ENCODE assay signal across 19 mouse cellular contexts in genomic region chr5:25122534-25122933, GRCm38 (mm10). TPM values are rescaled to one million over a fixed set of nuclear protein-coding genes. Genes with fewer than 3 reads are reported as not detected.
"Had no signal": no experiment of that assay in that cellular context is flagged by ENCODE, and none has a peak within 500 bp of the region (broad histone marks: within the 10 kb centered on the region; RNA-seq: fewer than 3 reads in every experiment).

No protein-coding gene starts in this region.

- H3K9ac ChIP-seq: hindbrain, embryonic 14.5 days; limb, embryonic 12.5 days; liver, embryonic 13.5 days; lung, embryonic 14.5 days; midbrain, embryonic 12.5 days; stomach, embryonic 15.5 days had no signal

- DNase-seq: kidney, adult 18-20 months; kidney, postnatal 14 days; liver, embryonic 13.5 days; lung, embryonic 14.5 days; lung, postnatal 14 days; right cerebral cortex, postnatal 14 days had no signal

- ATAC-seq: midbrain, embryonic 16.5 days had no signal

- H3K27ac ChIP-seq: hindbrain, embryonic 14.5 days; limb, embryonic 12.5 days; liver, embryonic 13.5 days; macrophage; midbrain, embryonic 12.5 days; stomach, embryonic 15.5 days had no signal

- H3K9me3 ChIP-seq: limb, embryonic 12.5 days; liver, embryonic 13.5 days; midbrain, embryonic 12.5 days; stomach, embryonic 15.5 days had no signal

- H3K27me3 ChIP-seq: limb, embryonic 12.5 days; liver, embryonic 13.5 days; midbrain, embryonic 12.5 days; stomach, embryonic 15.5 days had no signal

- H3K4me2 ChIP-seq: hindbrain, embryonic 14.5 days; limb, embryonic 12.5 days; liver, embryonic 13.5 days; lung, embryonic 14.5 days; midbrain, embryonic 12.5 days; stomach, embryonic 15.5 days had no signal

- H3K4me1 ChIP-seq: limb, embryonic 12.5 days; liver, embryonic 13.5 days; stomach, embryonic 15.5 days had no signal

- H3K36me3 ChIP-seq: limb, embryonic 12.5 days; liver, embryonic 13.5 days; midbrain, embryonic 12.5 days; stomach, embryonic 15.5 days had no signal

- H3K4me3 ChIP-seq: limb, embryonic 12.5 days; liver, embryonic 13.5 days; megakaryocyte, embryonic 14.5 days; midbrain, embryonic 12.5 days; stomach, embryonic 15.5 days had no signal

RNA-seq across cellular contexts. Expression of gene Galntl5, which starts 58.7 kb away (rescaled TPM):
- total RNA-seq: layer of hippocampus, adult 8-10 months; layer of hippocampus, postnatal 14 days; left cerebral cortex, postnatal 36 days had no signal
- polyA plus RNA-seq: hindbrain, embryonic 14.5 days; large intestine, adult 2 months; limb, embryonic 12.5 days; liver, embryonic 13.5 days; lung, embryonic 14.5 days; macrophage; midbrain, embryonic 12.5 days; midbrain, embryonic 16.5 days; neural tube, embryonic 14.5 days; spleen, adult 2 months; stomach, embryonic 15.5 days had no signal
